Mouse (Mus musculus): ENCODE data around the gene Lrmda. TPM values are rescaled to one million over a fixed set of nuclear protein-coding genes. Genes with fewer than 3 reads are reported as not detected.

Gene Lrmda
- polyA plus RNA-seq, 1 experiment from 2014 or later: 0.23 TPM

- H3K36me3 ChIP-seq: no peaks in the 10 kb centered on the region
- 48% methylated on average over 4 of the region's 4 CpGs for WGBS (ENCODE audit: insufficient replicate concordance)
- no peak for ATAC-seq
These were observed 416.4 kb downstream of the Lrmda start for GRCm38 (mm10) chr14:22435860-22436377.

DNA sequence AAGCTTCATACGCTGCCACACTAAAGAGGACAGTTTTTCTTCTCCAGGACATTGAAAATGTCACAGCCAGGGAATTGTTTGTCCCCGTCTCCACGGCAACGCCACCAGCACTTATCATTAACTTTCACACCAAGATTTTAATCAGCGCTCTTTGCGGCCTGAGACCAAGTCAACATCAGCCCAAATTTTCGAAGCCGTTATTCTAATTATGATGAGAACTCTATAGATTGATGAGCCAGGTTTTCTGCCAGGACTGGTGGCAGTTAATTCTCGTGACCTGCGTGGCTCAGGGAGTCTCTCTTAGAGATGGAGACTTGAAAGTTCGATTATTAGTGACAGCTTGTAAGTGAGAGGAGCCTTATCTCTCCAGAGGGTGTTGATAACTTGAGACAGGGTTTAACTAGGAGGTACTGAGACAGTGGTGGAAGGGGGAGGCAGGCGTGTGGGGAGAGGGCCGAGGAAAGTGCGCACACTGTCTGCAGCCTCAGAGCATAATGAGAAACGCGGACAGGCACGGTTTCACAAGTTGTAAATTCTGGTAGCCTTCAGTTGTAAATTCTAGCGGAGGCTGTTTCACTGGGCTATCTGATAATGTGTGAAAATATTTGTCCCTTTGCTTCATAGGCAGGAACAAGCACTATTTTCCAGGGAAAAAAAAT, 421.0 kb downstream of the Lrmda start:
- H3K4me2 ChIP-seq: peak overlapping the region; percentile 5; the same call in 1 of the 2 replicates
- 29% methylated on average over 18 of the region's 18 CpGs for WGBS (ENCODE audit: insufficient replicate concordance)
- ATAC-seq: no peak

More at GRCm38 (mm10) chr14:22435860-22436377, 416.4 kb downstream of the Lrmda start:
- Histone ChIP-seq H3K4me3 (no peak overlapping the region), H3K27me3 (replicated peaks) (no peaks in the 10 kb centered on the region), H3K4me1 (peaks cover 6% of the 10 kb centered on the region; the same call in 1 of the 2 replicates), H3K9ac (no peak overlapping the region), H3K9me3 (replicated peaks) (no peaks in the 10 kb centered on the region), H3K4me2 (no peak overlapping the region), H3K27ac (no peak overlapping the region)

GRCm38 (mm10) chr14:22441859-22442447, 422.4 kb downstream of the Lrmda start:
- 0 out of 2 replicates have a peak, but pooled peaks cover 3% of the 10 kb centered on the region for H3K27me3 ChIP-seq (replicated peaks)
- no peak overlapping the region for H3K4me3 ChIP-seq
- H3K9me3 ChIP-seq (replicated peaks): no peaks in the 10 kb centered on the region
- no peak for ATAC-seq
- H3K4me2 ChIP-seq: no peak overlapping the region
- H3K36me3 ChIP-seq: no peaks in the 10 kb centered on the region
- peaks cover 10% of the 10 kb centered on the region; the same call in 1 of the 2 replicates for H3K4me1 ChIP-seq
- 64% methylated on average over 5 of the region's 5 CpGs for WGBS (ENCODE audit: insufficient replicate concordance)
- no peak overlapping the region for H3K9ac ChIP-seq
- no peak overlapping the region for H3K27ac ChIP-seq

More for the DNA sequence above, 421.0 kb downstream of the Lrmda start:
- H3K9me3 ChIP-seq (replicated peaks): no peaks in the 10 kb centered on the region
- H3K27ac ChIP-seq: no peak overlapping the region
- peaks cover 8% of the 10 kb centered on the region; the same call in 1 of the 2 replicates for H3K4me1 ChIP-seq
- no peaks in the 10 kb centered on the region for H3K36me3 ChIP-seq
- no peak overlapping the region for H3K4me3 ChIP-seq
- H3K9ac ChIP-seq: no peak overlapping the region
- H3K27me3 ChIP-seq (replicated peaks): no peaks in the 10 kb centered on the region

- no peaks in the 10 kb centered on the region for H3K9me3 ChIP-seq (replicated peaks)
- H3K27ac ChIP-seq: no peak overlapping the region
- no peak overlapping the region for H3K4me3 ChIP-seq
- H3K4me2 ChIP-seq: no peak overlapping the region
- 0 out of 2 replicates have a peak, but pooled peaks cover 3% of the 10 kb centered on the region for H3K27me3 ChIP-seq (replicated peaks)
- WGBS (ENCODE audit: insufficient replicate concordance): 72% methylated on average over 5 of the region's 5 CpGs
- no peaks in the 10 kb centered on the region for H3K36me3 ChIP-seq
- ATAC-seq: no peak
- peaks cover 10% of the 10 kb centered on the region; the same call in 1 of the 2 replicates for H3K4me1 ChIP-seq
- no peak overlapping the region for H3K9ac ChIP-seq
These were observed 423.2 kb downstream of the Lrmda start for GRCm38 (mm10) chr14:22442719-22443118.

- Histone ChIP-seq H3K4me1 (peaks cover 10% of the 10 kb centered on the region; the same call in 1 of the 2 replicates), H3K9ac (no peak overlapping the region), H3K27me3 (replicated peaks) (0 out of 2 replicates have a peak, but pooled peaks cover 3% of the 10 kb centered on the region), H3K27ac (no peak overlapping the region), H3K4me2 (no peak overlapping the region), H3K36me3 (no peaks in the 10 kb centered on the region), H3K4me3 (no peak overlapping the region), H3K9me3 (replicated peaks) (no peaks in the 10 kb centered on the region)
- no peak for ATAC-seq
- 76% methylated on average over 2 of the region's 2 CpGs for whole genome bisulfite sequencing (ENCODE audit: insufficient replicate concordance)
These were observed 425.0 kb downstream of the Lrmda start for GRCm38 (mm10) chr14:22444541-22444940.

DNA sequence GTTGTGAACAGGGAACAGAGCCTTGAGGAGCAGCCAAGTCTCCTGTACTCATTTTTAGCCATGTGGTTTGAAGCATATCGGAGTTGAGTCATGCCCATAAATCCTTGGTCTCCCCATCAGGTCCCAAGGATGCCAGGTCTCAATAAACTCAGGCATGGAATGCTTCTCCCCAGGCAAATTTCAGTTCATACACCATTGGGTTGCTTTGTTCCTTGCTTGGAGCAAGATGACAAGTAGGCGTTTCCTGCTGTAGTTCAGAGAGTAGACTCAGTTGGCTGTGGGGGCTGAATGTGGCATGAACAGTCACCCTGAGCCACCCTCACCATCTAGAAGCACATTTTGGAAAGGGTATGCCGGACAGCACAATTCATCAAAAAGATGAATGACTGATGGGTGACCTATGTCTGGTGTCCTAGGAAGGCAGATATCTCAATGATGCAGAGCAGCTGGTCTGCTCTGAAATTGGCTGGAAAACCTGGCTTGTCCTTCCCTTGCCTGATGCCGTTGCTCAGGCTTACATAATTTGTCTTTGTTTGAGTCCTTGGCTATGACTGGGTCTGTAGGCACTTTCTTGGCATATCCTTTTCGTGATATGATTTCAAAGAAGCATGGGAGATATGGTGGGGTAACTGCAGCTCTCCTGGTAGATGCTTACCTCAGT, 425.8 kb downstream of the Lrmda start:
- Histone ChIP-seq H3K27me3 (replicated peaks) (0 out of 2 replicates have a peak, but pooled peaks cover 3% of the 10 kb centered on the region), H3K4me2 (no peak overlapping the region), H3K27ac (no peak overlapping the region), H3K4me1 (peaks cover 10% of the 10 kb centered on the region; the same call in 1 of the 2 replicates), H3K4me3 (no peak overlapping the region), H3K9ac (no peak overlapping the region), H3K9me3 (replicated peaks) (no peaks in the 10 kb centered on the region), H3K36me3 (no peaks in the 10 kb centered on the region)
- no peak for ATAC-seq
- 61% methylated on average over 5 of the region's 5 CpGs for WGBS (ENCODE audit: insufficient replicate concordance)

DNA sequence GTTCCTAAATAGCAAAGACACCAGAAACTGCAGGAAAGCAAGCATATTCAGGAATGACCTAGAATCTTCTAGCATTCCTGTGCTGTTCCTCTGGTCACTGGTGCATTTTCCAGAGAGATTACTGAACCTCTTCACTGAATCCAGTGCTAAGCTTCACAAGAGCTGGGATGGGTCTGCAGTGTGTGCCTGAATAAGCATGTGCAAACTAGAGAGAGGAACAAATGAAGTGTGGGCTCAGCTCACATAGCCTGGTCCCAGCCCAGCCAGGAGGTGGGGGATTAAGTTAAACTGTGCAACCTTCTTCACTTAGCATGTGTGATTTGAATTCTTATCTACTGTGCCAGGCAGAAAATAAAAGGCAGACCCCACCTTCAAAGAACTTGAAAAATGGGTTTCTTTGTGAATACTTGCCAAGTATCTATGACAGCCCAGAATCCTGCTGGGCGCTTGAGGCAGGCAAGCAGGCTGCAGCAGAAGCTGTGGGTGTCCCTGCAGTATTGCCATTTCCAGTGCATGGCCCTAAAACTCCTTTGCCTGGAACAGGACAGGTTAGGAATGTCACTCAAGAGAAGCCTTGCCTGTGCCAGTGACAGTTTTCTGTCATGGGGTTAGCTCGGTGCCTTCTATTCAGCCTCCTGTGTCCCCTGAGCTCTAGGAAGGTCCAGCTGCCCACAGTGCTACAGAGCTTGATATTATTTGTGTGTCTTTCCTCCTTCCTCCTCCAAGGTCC, 426.5 kb downstream of the Lrmda start:
- Histone ChIP-seq H3K27me3 (replicated peaks) (0 out of 2 replicates have a peak, but pooled peaks cover 3% of the 10 kb centered on the region), H3K4me3 (no peak overlapping the region), H3K4me1 (0 out of 2 replicates have a peak, but pooled peaks cover 3% of the 10 kb centered on the region), H3K9me3 (replicated peaks) (no peaks in the 10 kb centered on the region), H3K36me3 (no peaks in the 10 kb centered on the region), H3K4me2 (no peak overlapping the region), H3K9ac (no peak overlapping the region), H3K27ac (no peak overlapping the region)
- no peak for ATAC-seq
- WGBS (ENCODE audit: insufficient replicate concordance): 63% methylated on average over 2 of the region's 2 CpGs

- H3K9me3 ChIP-seq (replicated peaks): no peaks in the 10 kb centered on the region
These were observed 432.1 kb downstream of the Lrmda start for GRCm38 (mm10) chr14:22451603-22452002.

DNA sequence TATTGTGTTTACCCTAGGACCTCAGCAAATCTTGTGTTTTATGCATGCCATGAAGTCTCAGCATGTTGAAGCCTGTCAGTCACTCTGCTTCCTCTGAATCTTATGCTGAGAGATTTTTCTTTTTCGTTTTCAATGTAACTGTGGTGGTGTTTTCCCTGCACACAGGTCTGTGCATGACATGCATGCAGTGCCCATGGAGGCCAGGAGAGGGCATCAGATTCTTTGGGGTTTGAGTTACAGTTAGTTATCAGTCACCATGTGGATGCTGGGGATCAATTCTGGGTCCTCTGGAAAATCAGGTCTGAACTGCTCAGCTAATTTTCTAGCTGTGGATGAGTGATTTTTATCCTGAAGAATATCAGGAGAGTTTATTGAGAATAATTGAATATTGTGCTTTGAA, 444.8 kb downstream of the Lrmda start:
- no peak overlapping the region for H3K4me2 ChIP-seq
- H3K27me3 ChIP-seq (replicated peaks): no peaks in the 10 kb centered on the region
- H3K4me3 ChIP-seq: no peak overlapping the region
- no peaks in the 10 kb centered on the region for H3K4me1 ChIP-seq
- ATAC-seq: no peak
- 52% methylated on average over 1 of the region's 1 CpGs for WGBS (ENCODE audit: insufficient replicate concordance)
- no peaks in the 10 kb centered on the region for H3K9me3 ChIP-seq (replicated peaks)
- H3K9ac ChIP-seq: no peak overlapping the region
- H3K36me3 ChIP-seq: no peaks in the 10 kb centered on the region
- H3K27ac ChIP-seq: no peak overlapping the region

More at GRCm38 (mm10) chr14:22451603-22452002, 432.1 kb downstream of the Lrmda start:
- Histone ChIP-seq H3K36me3 (no peaks in the 10 kb centered on the region), H3K27me3 (replicated peaks) (0 out of 2 replicates have a peak, but pooled peaks cover 4% of the 10 kb centered on the region), H3K4me2 (no peak overlapping the region), H3K4me1 (no peaks in the 10 kb centered on the region), H3K4me3 (no peak overlapping the region), H3K27ac (no peak overlapping the region), H3K9ac (no peak overlapping the region)
- ATAC-seq: no peak
- WGBS (ENCODE audit: insufficient replicate concordance): 76% methylated on average over 4 of the region's 4 CpGs

DNA sequence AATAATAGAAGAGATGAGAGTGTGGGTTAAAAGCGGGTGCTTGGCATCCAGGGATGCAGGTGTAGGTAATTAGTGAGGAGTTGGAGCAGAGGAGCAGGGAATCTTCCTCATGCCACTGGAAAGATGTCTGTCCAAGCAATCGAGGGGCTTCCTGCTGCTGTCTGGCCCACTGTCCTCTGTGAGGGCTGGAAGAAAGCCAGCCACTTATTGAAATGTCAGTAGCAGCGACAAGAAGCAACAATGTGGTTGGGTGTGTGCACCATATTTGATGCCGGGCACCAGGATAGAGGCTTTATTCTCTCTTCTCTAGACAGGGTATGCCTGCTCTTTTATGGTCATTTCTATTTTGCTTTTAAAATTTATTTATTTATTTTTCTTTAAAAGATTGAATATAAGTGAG, 451.5 kb downstream of the Lrmda start:
- Histone ChIP-seq H3K9me3 (replicated peaks) (no peaks in the 10 kb centered on the region), H3K9ac (no peak overlapping the region), H3K4me2 (no peak overlapping the region), H3K4me3 (no peak overlapping the region), H3K4me1 (no peaks in the 10 kb centered on the region), H3K27ac (no peak overlapping the region), H3K27me3 (replicated peaks) (no peaks in the 10 kb centered on the region), H3K36me3 (no peaks in the 10 kb centered on the region)
- WGBS (ENCODE audit: insufficient replicate concordance): 60% methylated on average over 4 of the region's 4 CpGs
- no peak for ATAC-seq

DNA sequence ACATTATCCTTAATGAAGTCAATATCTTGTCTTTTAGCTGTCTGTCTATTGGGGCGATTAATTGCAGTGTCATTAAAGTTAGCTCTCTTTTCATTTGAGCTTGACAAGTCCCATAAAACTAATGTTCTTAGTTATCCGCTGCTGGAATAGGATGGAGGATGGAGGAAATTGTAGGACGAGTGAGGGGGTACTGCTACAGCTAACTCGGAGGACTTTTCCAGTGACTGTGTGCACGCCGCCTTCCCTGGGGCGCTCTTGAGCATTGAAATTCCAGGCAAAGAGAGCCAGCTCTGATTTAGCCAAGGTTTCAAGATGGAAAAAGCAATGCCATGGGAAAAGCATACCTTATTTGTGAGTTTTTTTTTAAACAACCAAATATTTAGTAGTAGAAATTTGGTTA, 453.9 kb downstream of the Lrmda start:
- no peaks in the 10 kb centered on the region for H3K4me1 ChIP-seq
- no peaks in the 10 kb centered on the region for H3K27me3 ChIP-seq (replicated peaks)
- no peak overlapping the region for H3K4me2 ChIP-seq
- H3K9me3 ChIP-seq (replicated peaks): no peaks in the 10 kb centered on the region
- no peak overlapping the region for H3K9ac ChIP-seq
- no peak for ATAC-seq
- WGBS (ENCODE audit: insufficient replicate concordance): 75% methylated on average over 7 of the region's 7 CpGs
- H3K27ac ChIP-seq: no peak overlapping the region
- no peaks in the 10 kb centered on the region for H3K36me3 ChIP-seq
- no peak overlapping the region for H3K4me3 ChIP-seq
